Mouse (Mus musculus) heart, adult 2 months (tissue): ENCODE measurements around the gene Coq3.

ENCODE experiments used
- CTCF ChIP-seq: fragments of 200-600 bp; IDR thresholded peaks from 2 replicates; pipeline ENCODE4 v1.8.1; 2022; ENCODE audit warnings: antibody characterized with exemption, mild to moderate bottlenecking, moderate library complexity
- EP300 ChIP-seq: fragments of 200-500 bp; IDR thresholded peaks from 2 replicates; pipeline ENCODE4 v1.6.1; 2011; ENCODE audit warnings: low read depth, low read length, control low read depth; ENCODE audit not compliant: insufficient read depth
- POLR2A ChIP-seq: fragments of 200-500 bp; IDR thresholded peaks from 2 replicates; pipeline ENCODE4 v1.6.1; 2011; ENCODE audit warnings: mild to moderate bottlenecking, low read depth, low read length, control low read depth; ENCODE audit not compliant: insufficient read depth

GRCm38 (mm10) chr4:21848287-21848630 is 31.2 kb upstream of the Coq3 start:
- peak; percentile 9; the same call in 1 of the 2 replicates for TF ChIP-seq POLR2A
- no peak for TF ChIP-seq CTCF
- no peak for TF ChIP-seq EP300
